Mouse (Mus musculus) liver, embryonic 16.5 days (tissue): ENCODE data around the gene Nktr. TPM values are rescaled to one million over a fixed set of nuclear protein-coding genes. Genes with fewer than 3 reads are reported as not detected.

Experiments used
- ATAC-seq: fragments of 200-750 bp; cut with Nextera tagmentation; 2 replicates; pipeline ENCODE4 v1.8.0; 2017; ENCODE audit warnings: low read depth, mild to moderate bottlenecking, moderate number of reproducible peaks, moderate library complexity
- H3K27ac ChIP-seq: fragments of 300-500 bp; sonication (generic); 2 replicates; pipeline ENCODE4 v1.5.1; 2014; ENCODE audit warnings: mild to moderate bottlenecking, low read length
- H3K27me3 ChIP-seq: fragments of 300-500 bp; sonication (generic); 2 replicates; pipeline ENCODE4 v1.6.1; 2014; ENCODE audit warnings: low read depth, low read length, mixed read lengths; ENCODE audit not compliant: control insufficient read depth, insufficient read depth
- H3K36me3 ChIP-seq: fragments of 300-500 bp; sonication (generic); 2 replicates; pipeline ENCODE4 v1.6.1; 2014; ENCODE audit warnings: mild to moderate bottlenecking; ENCODE audit not compliant: control insufficient read depth, insufficient read depth
- H3K4me1 ChIP-seq: fragments of 300-500 bp; sonication (generic); 2 replicates; pipeline ENCODE4 v1.6.1; 2014; ENCODE audit warnings: low read depth, low read length, mixed read lengths; ENCODE audit not compliant: control insufficient read depth
- H3K4me2 ChIP-seq: fragments of 300-500 bp; sonication (generic); 2 replicates; pipeline ENCODE4 v1.6.1; 2014; ENCODE audit warnings: low read depth, low read length, mixed read lengths
- H3K4me3 ChIP-seq: fragments of 300-500 bp; sonication (generic); 2 replicates; pipeline ENCODE4 v1.5.1; 2014; ENCODE audit warnings: low read depth, mild to moderate bottlenecking, low read length
- H3K9ac ChIP-seq: fragments of 300-500 bp; sonication (generic); 2 replicates; pipeline ENCODE4 v1.6.1; 2014; ENCODE audit warnings: low read depth, low read length
- H3K9me3 ChIP-seq: fragments of 300-500 bp; sonication (generic); replicated peaks from 2 replicates; pipeline ENCODE4 v1.6.1; 2016; ENCODE audit warnings: low read length; ENCODE audit not compliant: control insufficient read depth
- WGBS: fragments of 180-500 bp; shearing (Covaris S2); extraction: QIAGEN DNeasy Blood & Tissue Kit; methylation state at CpG from one replicate; pipeline ENCODE4 v1.1.7; 2014; ENCODE audit not compliant: insufficient replicate concordance; 5-methylcytosine and 5-hydroxymethylcytosine counted together
- polyA plus RNA-seq: library from polyadenylated mRNA; unstranded; fragments of >200 nt; fragmentation: Nextera tagmentation; extraction: Ambion mirVana; gene quantifications from 2 replicates; pipeline ENCODE4 v1.2.1, GENCODE M21; 2015

Nktr gene
- polyA plus RNA-seq, 1 experiment from 2014 or later = 25.2 TPM

- no peak overlapping the region for H3K9ac ChIP-seq
Observed at GRCm38 (mm10) chr9:121679549-121679948, 39.4 kb upstream of the Nktr start.

GRCm38 (mm10) chr9:121681191-121681590, 37.8 kb upstream of the Nktr start:
- no peak for ATAC-seq
- H3K27ac ChIP-seq = no peak overlapping the region
- no peaks in the 10 kb centered on the region for H3K27me3 ChIP-seq
- H3K36me3 ChIP-seq = no peaks in the 10 kb centered on the region
- H3K4me2 ChIP-seq = no peak overlapping the region
- no peaks in the 10 kb centered on the region for H3K9me3 ChIP-seq
- H3K4me1 ChIP-seq = peaks cover 4% of the 10 kb centered on the region
- WGBS = 31% methylated on average over 8 of the region's 8 CpGs
- H3K4me3 ChIP-seq = no peak overlapping the region
- H3K9ac ChIP-seq = no peak overlapping the region

More at GRCm38 (mm10) chr9:121679549-121679948, 39.4 kb upstream of the Nktr start:
- no peak; the same call in 1 of the 2 replicates for ATAC-seq
- Histone ChIP-seq H3K4me2 (no peak overlapping the region), H3K9me3 (no peaks in the 10 kb centered on the region), H3K4me3 (no peak overlapping the region), H3K27ac (no peak overlapping the region), H3K4me1 (peaks cover 4% of the 10 kb centered on the region), H3K36me3 (no peaks in the 10 kb centered on the region), H3K27me3 (no peaks in the 10 kb centered on the region)
- 30% methylated on average over 6 of the region's 6 CpGs for WGBS

GRCm38 (mm10) chr9:121682037-121682680, 36.8 kb upstream of the Nktr start:
- no peaks in the 10 kb centered on the region for H3K9me3 ChIP-seq
- H3K9ac ChIP-seq = no peak overlapping the region
- H3K36me3 ChIP-seq = no peaks in the 10 kb centered on the region
- no peak overlapping the region for H3K4me3 ChIP-seq
- WGBS = 44% methylated on average over 18 of the region's 18 CpGs
- H3K4me2 ChIP-seq = no peak overlapping the region
- H3K27ac ChIP-seq = no peak overlapping the region
- no peak for ATAC-seq
- H3K27me3 ChIP-seq = no peaks in the 10 kb centered on the region
- H3K4me1 ChIP-seq = peaks cover 4% of the 10 kb centered on the region

- no peaks in the 10 kb centered on the region for H3K27me3 ChIP-seq
- H3K27ac ChIP-seq = no peak overlapping the region
- no peak overlapping the region for H3K9ac ChIP-seq
- H3K9me3 ChIP-seq = no peaks in the 10 kb centered on the region
- H3K4me3 ChIP-seq = no peak overlapping the region
- peaks cover 2% of the 10 kb centered on the region; the same call in 1 of the 2 replicates for H3K36me3 ChIP-seq
- no peak for ATAC-seq
- whole genome bisulfite sequencing = 66% methylated on average over 7 of the region's 7 CpGs
- no peak overlapping the region for H3K4me2 ChIP-seq
- no peaks in the 10 kb centered on the region for H3K4me1 ChIP-seq
Observed at GRCm38 (mm10) chr9:121684702-121685101, 34.3 kb upstream of the Nktr start.

- no peak overlapping the region for H3K4me2 ChIP-seq
Observed at GRCm38 (mm10) chr9:121690200-121690651, 28.7 kb upstream of the Nktr start.

GRCm38 (mm10) chr9:121690734-121691133, 28.2 kb upstream of the Nktr start:
- peaks cover 2% of the 10 kb centered on the region; the same call in 1 of the 2 replicates for H3K36me3 ChIP-seq
- no peak overlapping the region for H3K4me3 ChIP-seq
- no peaks in the 10 kb centered on the region for H3K27me3 ChIP-seq
- no peak overlapping the region for H3K27ac ChIP-seq
- H3K9me3 ChIP-seq = no peaks in the 10 kb centered on the region
- H3K4me2 ChIP-seq = no peak overlapping the region
- no peak for ATAC-seq
- WGBS = 67% methylated on average over 7 of the region's 7 CpGs
- H3K9ac ChIP-seq = no peak overlapping the region
- H3K4me1 ChIP-seq = no peaks in the 10 kb centered on the region

More at GRCm38 (mm10) chr9:121690200-121690651, 28.7 kb upstream of the Nktr start:
- Histone ChIP-seq H3K36me3 (peaks cover 2% of the 10 kb centered on the region; the same call in 1 of the 2 replicates), H3K4me1 (no peaks in the 10 kb centered on the region), H3K4me3 (no peak overlapping the region), H3K9ac (no peak overlapping the region), H3K9me3 (no peaks in the 10 kb centered on the region), H3K27me3 (no peaks in the 10 kb centered on the region), H3K27ac (no peak overlapping the region)
- no peak for ATAC-seq
- 85% methylated on average over 15 of the region's 15 CpGs for WGBS

GRCm38 (mm10) chr9:121694736-121695135, 24.2 kb upstream of the Nktr start:
- Histone ChIP-seq H3K9me3 (peaks cover 3% of the 10 kb centered on the region), H3K4me2 (no peak overlapping the region), H3K9ac (no peak overlapping the region), H3K27ac (no peak overlapping the region), H3K27me3 (no peaks in the 10 kb centered on the region), H3K36me3 (no peaks in the 10 kb centered on the region), H3K4me1 (no peaks in the 10 kb centered on the region), H3K4me3 (no peak overlapping the region)
- ATAC-seq = no peak
- WGBS = 67% methylated on average over 12 of the region's 12 CpGs

- ATAC-seq = no peak
- no peaks in the 10 kb centered on the region for H3K4me1 ChIP-seq
- H3K9me3 ChIP-seq = peaks cover 3% of the 10 kb centered on the region
- no peak overlapping the region for H3K4me2 ChIP-seq
- no peak overlapping the region for H3K9ac ChIP-seq
- WGBS = 86% methylated on average over 9 of the region's 9 CpGs
- H3K36me3 ChIP-seq = no peaks in the 10 kb centered on the region
- no peak overlapping the region for H3K27ac ChIP-seq
- H3K4me3 ChIP-seq = no peak overlapping the region
- no peaks in the 10 kb centered on the region for H3K27me3 ChIP-seq
Observed at GRCm38 (mm10) chr9:121696626-121697025, 22.3 kb upstream of the Nktr start.

- peaks cover 3% of the 10 kb centered on the region for H3K9me3 ChIP-seq
- H3K9ac ChIP-seq = no peak overlapping the region
- 100% methylated on average over 1 of the region's 1 CpGs for whole genome bisulfite sequencing
- H3K4me1 ChIP-seq = no peaks in the 10 kb centered on the region
- H3K4me3 ChIP-seq = no peak overlapping the region
- H3K36me3 ChIP-seq = no peaks in the 10 kb centered on the region
- no peak overlapping the region for H3K4me2 ChIP-seq
- no peak overlapping the region for H3K27ac ChIP-seq
- no peaks in the 10 kb centered on the region for H3K27me3 ChIP-seq
- ATAC-seq = no peak
Observed at GRCm38 (mm10) chr9:121697150-121698049, 21.6 kb upstream of the Nktr start.
